In genomic region chr6:135026232-135026631, GRCm38 (mm10) we compare ENCODE assay signal across 7 mouse cellular contexts. TPM values are rescaled to one million over a fixed set of nuclear protein-coding genes. Genes with fewer than 3 reads are reported as not detected.
A peak's percentile ranks its signal among the peaks of the same experiment; 100 is the strongest.
DNase-seq lines count a peak whose midpoint lies in the region; ATAC-seq and TF ChIP-seq lines count a peak whose summit lies in the region.

No protein-coding gene starts in this region.

- H3K4me1 ChIP-seq in G1E (ENCODE audit: insufficient read depth, low read depth, low read length): peaks cover 2% of the 10 kb centered on the region; the same call in 1 of the 2 replicates
- H3K4me1 ChIP-seq in hindbrain, postnatal 0 days (ENCODE audit: insufficient read depth, low read length): no peaks in the 10 kb centered on the region

- WGBS in hindbrain, postnatal 0 days: 6% methylated on average over 3 of the region's 3 CpGs

- no peak overlapping the region for H3K4me2 ChIP-seq in hindbrain, postnatal 0 days (ENCODE audit: low read depth, low read length)

- ATAC-seq in G1E (ENCODE audit: extremely low read depth, insufficient number of reproducible peaks, low FRiP score, poor library complexity, severe bottlenecking): peak; percentile 35; the same call in 1 of the 2 replicates
- peak; percentile 84 for ATAC-seq in common myeloid progenitor, adult 5-6 weeks (replicated peaks; ENCODE audit: low read depth, poor library complexity, severe bottlenecking)
- ATAC-seq in hindbrain, postnatal 0 days: peak; percentile 75

- peaks cover 2% of the 10 kb centered on the region; the same call in 1 of the 2 replicates for H3K27me3 ChIP-seq in G1E (ENCODE audit: insufficient read depth, low read length)
- H3K27me3 ChIP-seq in hindbrain, postnatal 0 days (ENCODE audit: insufficient read depth, low read length): no peaks in the 10 kb centered on the region

- peak; percentile 42 to 44 for DNase-seq in layer of hippocampus, adult 2 months (ENCODE audit: low spot score in 2 of 2)
- DNase-seq in layer of hippocampus, postnatal 36 days: no peak
- DNase-seq in G1E (ENCODE audit: low spot score): no peak
- DNase-seq in hindbrain, postnatal 0 days (ENCODE audit: low spot score): peak; percentile 74
- DNase-seq in lung, postnatal 14 days: peak; percentile 44
- peak; percentile 24 for DNase-seq in thymus, postnatal 14 days

- H3K4me3 ChIP-seq in layer of hippocampus, adult 2 months: no peak overlapping the region
- no peak overlapping the region for H3K4me3 ChIP-seq in G1E (ENCODE audit: low read depth, low read length)
- H3K4me3 ChIP-seq in hindbrain, postnatal 0 days (ENCODE audit: low read length): no peak overlapping the region

- no peak overlapping the region for H3K27ac ChIP-seq in layer of hippocampus, adult 2 months
- H3K27ac ChIP-seq in hindbrain, postnatal 0 days: no peak overlapping the region

- H3K9me3 ChIP-seq in G1E (replicated peaks): no peaks in the 10 kb centered on the region
- H3K9me3 ChIP-seq in hindbrain, postnatal 0 days (ENCODE audit: low read length): no peaks in the 10 kb centered on the region

- TF ChIP-seq CTCF in layer of hippocampus, adult 2 months (conservative IDR thresholded peaks at IDR 0.05): peak; percentile 83
- TF ChIP-seq CTCF in G1E (IDR thresholded peaks at IDR 0.05; ENCODE audit: low read depth, low read length): no peak
- TF ChIP-seq CTCF in hindbrain, postnatal 0 days (IDR thresholded peaks at IDR 0.05; ENCODE audit: low read depth): peak; percentile 78

- no peak overlapping the region for H3K9ac ChIP-seq in hindbrain, postnatal 0 days (replicated peaks; ENCODE audit: low read length)

- peaks cover 44% of the 10 kb centered on the region for H3K36me3 ChIP-seq in G1E (replicated peaks)
- peaks cover 27% of the 10 kb centered on the region for H3K36me3 ChIP-seq in hindbrain, postnatal 0 days (ENCODE audit: insufficient read depth, low read length)

RNA-seq across cellular contexts. Expression of gene Ddx47, which starts 14.8 kb away (rescaled TPM):
- 10 to 100 TPM; 58.9 to 60.5 TPM for total RNA-seq in layer of hippocampus, adult 2 months (2021)
- total RNA-seq in layer of hippocampus, postnatal 36 days (2021): 10 to 100 TPM; 51.6 to 58.1 TPM
- total RNA-seq in G1E (2014; fragmentation: Nextera tagmentation) (81.3 and 100 TPM in 2 replicates), G1E (2017) (120 and 133 TPM in 2 replicates)
- polyA plus RNA-seq in G1E (2012): 7.2 and 12.5 TPM in 2 replicates
- 139 and 149 TPM in 2 replicates for total RNA-seq in common myeloid progenitor, adult 5-6 weeks (2017)
- 21.7 and 40.5 TPM in 2 replicates for total RNA-seq in hindbrain, postnatal 0 days (2014; rRNA removed)
- 60.5 TPM in 2 replicates for polyA plus RNA-seq in hindbrain, postnatal 0 days (2015; fragmentation: Nextera tagmentation; extraction: Ambion mirVana)

RNA-seq across cellular contexts. Expression of gene Gprc5a, which starts 39.2 kb away (rescaled TPM):
- total RNA-seq in layer of hippocampus, adult 2 months (2021): under 1 TPM in 1 of 2 experiments, not detected in 1; 0.41 TPM
- total RNA-seq in layer of hippocampus, postnatal 36 days (2021): under 1 TPM; 0.15 to 0.40 TPM
- not detected in 2 replicates for total RNA-seq in G1E (2014; fragmentation: Nextera tagmentation)
- total RNA-seq in G1E (2017): not detected in 2 replicates
- polyA plus RNA-seq in G1E (2012): not detected in 2 replicates
- total RNA-seq in common myeloid progenitor, adult 5-6 weeks (2017): 0.15 and 0.69 TPM in 2 replicates
- total RNA-seq in hindbrain, postnatal 0 days (2014; rRNA removed): 0.25 and 0.63 TPM in 2 replicates
- polyA plus RNA-seq in hindbrain, postnatal 0 days (2015; fragmentation: Nextera tagmentation; extraction: Ambion mirVana): 0.30 and 0.35 TPM in 2 replicates

RNA-seq across cellular contexts. Expression of gene Apold1, which starts 44.7 kb away (rescaled TPM):
- 1 to 10 TPM; 1.9 to 2.5 TPM for total RNA-seq in layer of hippocampus, adult 2 months (2021)
- 1 to 10 TPM; 3.1 to 3.4 TPM for total RNA-seq in layer of hippocampus, postnatal 36 days (2021)
- 0.83 and 1.5 TPM in 2 replicates for total RNA-seq in G1E (2014; fragmentation: Nextera tagmentation)
- 0.98 and 0.99 TPM in 2 replicates for total RNA-seq in G1E (2017)
- polyA plus RNA-seq in G1E (2012): 0.16 and 0.19 TPM in 2 replicates
- 0.39 and 0.64 TPM in 2 replicates for total RNA-seq in common myeloid progenitor, adult 5-6 weeks (2017)
- 6.3 and 7.0 TPM in 2 replicates for total RNA-seq in hindbrain, postnatal 0 days (2014; rRNA removed)
- polyA plus RNA-seq in hindbrain, postnatal 0 days (2015; fragmentation: Nextera tagmentation; extraction: Ambion mirVana): 4.2 and 4.8 TPM in 2 replicates

Comparison
In these comparisons a context has a peak if more than half of its experiments do, and no peak if none do; other contexts are left out.
1. DNase-seq: peak in layer of hippocampus, adult 2 months (2 of 2), hindbrain, postnatal 0 days (single experiment), lung, postnatal 14 days (single experiment) and thymus, postnatal 14 days (single experiment); none in layer of hippocampus, postnatal 36 days (0 of 2) and G1E (single experiment).
2. Peak in every context shown above with its lines, with median percentiles within 50 percentile points of each other: ATAC-seq.